Mouse (Mus musculus): ENCODE measurements at regions not wholly inside any gene's neighbourhood (a gene's known extent, or its start where the extent isn't known, plus 50 kb on each side); places are given as distances from the start of the nearest gene placed in this dataset.

DNA sequence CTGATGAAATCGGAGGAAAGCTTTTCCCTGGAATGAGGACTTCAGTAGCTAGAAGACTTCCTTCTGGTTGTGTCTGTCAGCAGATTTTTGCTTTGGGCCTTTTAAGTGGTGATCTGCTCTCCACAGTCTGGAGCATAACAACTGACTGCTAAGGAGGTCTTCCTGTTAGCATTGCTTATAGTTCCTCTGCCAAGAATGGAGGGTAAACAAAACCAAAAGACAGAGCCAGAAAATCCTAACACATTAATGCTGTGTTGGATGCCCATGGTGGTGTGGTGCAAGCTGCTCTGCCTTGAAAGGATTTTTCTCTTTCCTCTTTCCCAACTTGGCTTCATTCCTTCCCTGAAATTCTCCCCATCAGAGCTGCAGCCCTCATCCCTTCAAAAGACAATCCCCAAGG, 901.0 kb downstream of the Dnah5 start:
- ATAC-seq (no peak), DNase-seq (no peak)
- Histone ChIP-seq H3K9me3 (ENCODE audit: low read length) (no peaks in the 10 kb centered on the region), H3K27ac (ENCODE audit: low read depth) (no peak overlapping the region), H3K4me3 (ENCODE audit: low read depth, low read length) (no peak overlapping the region), H3K4me1 (ENCODE audit: insufficient read depth) (no peaks in the 10 kb centered on the region), H3K36me3 (replicated peaks; ENCODE audit: insufficient read depth, low read length) (no peaks in the 10 kb centered on the region), H3K4me2 (ENCODE audit: low read depth, low read length) (no peak overlapping the region), H3K9ac (replicated peaks) (no peak overlapping the region), H3K27me3 (ENCODE audit: insufficient read depth, low read length) (no peaks in the 10 kb centered on the region)
- 60% methylated on average over 1 of the region's 1 CpGs for WGBS (ENCODE audit: insufficient replicate concordance)
- TF ChIP-seq EP300 (IDR thresholded peaks at IDR 0.05; ENCODE audit: low read depth): no peak
- no peak for TF ChIP-seq CTCF (IDR thresholded peaks at IDR 0.05; ENCODE audit: low read depth)

DNA sequence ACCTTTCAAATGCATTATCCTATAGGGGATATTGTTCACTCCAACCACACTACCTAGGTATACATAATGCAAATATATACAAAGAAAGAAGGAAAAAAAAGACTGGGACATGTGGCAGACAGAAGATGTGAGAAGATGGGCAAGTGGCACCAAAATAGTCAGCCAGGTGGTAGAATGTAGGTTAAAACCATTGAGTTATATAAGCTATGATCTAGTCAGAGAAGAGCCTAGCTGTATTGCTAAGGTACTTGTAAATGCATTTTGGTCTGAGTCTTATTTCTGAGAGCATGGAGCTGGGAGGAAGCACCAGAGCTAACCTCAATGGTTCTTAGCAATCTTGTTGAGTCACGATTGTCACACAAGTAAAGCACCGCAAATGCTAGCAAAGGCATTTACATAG, 943.1 kb downstream of the Dnah5 start:
- no peak for ATAC-seq
- Histone ChIP-seq H3K4me1 (ENCODE audit: insufficient read depth) (no peaks in the 10 kb centered on the region), H3K9me3 (ENCODE audit: low read length) (no peaks in the 10 kb centered on the region), H3K27me3 (ENCODE audit: insufficient read depth, low read length) (no peaks in the 10 kb centered on the region), H3K36me3 (replicated peaks; ENCODE audit: insufficient read depth, low read length) (no peaks in the 10 kb centered on the region), H3K4me3 (ENCODE audit: low read depth, low read length) (no peak overlapping the region), H3K27ac (ENCODE audit: low read depth) (no peak overlapping the region), H3K4me2 (ENCODE audit: low read depth, low read length) (no peak overlapping the region), H3K9ac (replicated peaks) (no peak overlapping the region)
- TF ChIP-seq CTCF (IDR thresholded peaks at IDR 0.05; ENCODE audit: low read depth) (no peak), EP300 (IDR thresholded peaks at IDR 0.05; ENCODE audit: low read depth) (no peak)
- no peak for DNase-seq
- 86% methylated on average over 2 of the region's 2 CpGs for WGBS (ENCODE audit: insufficient replicate concordance)
